In genomic region chr17:30075896-30076295, GRCm38 (mm10) we compare ENCODE assay signal across 22 mouse cellular contexts.
DNase-seq lines count a peak whose midpoint lies in the region; ATAC-seq and TF ChIP-seq lines count a peak whose summit lies in the region.
"Had no signal": no experiment of that assay in that cellular context is flagged by ENCODE, and none has a peak within 500 bp of the region (broad histone marks: within the 10 kb centered on the region; RNA-seq: fewer than 3 reads in every experiment).

No protein-coding gene starts in this region.

- no peak for TF ChIP-seq CTCF in lung, postnatal 0 days (IDR thresholded peaks at IDR 0.05)

- H3K27ac ChIP-seq in heart, embryonic 13.5 days (replicated peaks): no peak overlapping the region
- H3K27ac ChIP-seq in heart, embryonic 12.5 days (ENCODE audit: poor library complexity, severe bottlenecking): no peak overlapping the region
- no peak overlapping the region for H3K27ac ChIP-seq in lung, postnatal 0 days (ENCODE audit: low read length)
- H3K27ac ChIP-seq in neural tube, embryonic 15.5 days (replicated peaks): peak overlapping the region; percentile 45; the same call in 1 of the 2 replicates
- H3K27ac ChIP-seq: embryonic facial prominence, embryonic 13.5 days; gastrocnemius, adult 2 months; heart, embryonic 10.5 days; hindbrain, embryonic 10.5 days; intestine, embryonic 15.5 days had no signal

- H3K4me1 ChIP-seq in heart, embryonic 13.5 days: peaks cover 63% of the 10 kb centered on the region
- peaks cover 54% of the 10 kb centered on the region for H3K4me1 ChIP-seq in heart, embryonic 12.5 days (replicated peaks)
- 0 out of 2 replicates have a peak, but pooled peaks cover 3% of the 10 kb centered on the region for H3K4me1 ChIP-seq in lung, postnatal 0 days (ENCODE audit: insufficient read depth, low read depth, low read length)
- H3K4me1 ChIP-seq in neural tube, embryonic 15.5 days: peaks cover 25% of the 10 kb centered on the region
- H3K4me1 ChIP-seq: hindbrain, embryonic 10.5 days had no signal

- ATAC-seq in heart, embryonic 13.5 days (ENCODE audit: extremely low read depth, insufficient number of reproducible peaks, low FRiP score, low TSS enrichment): no peak
- no peak for ATAC-seq in heart, embryonic 12.5 days (ENCODE audit: insufficient number of reproducible peaks, low FRiP score)
- no peak for ATAC-seq in lung, postnatal 0 days
- no peak for ATAC-seq in neural tube, embryonic 15.5 days (ENCODE audit: low FRiP score)
- ATAC-seq: CD4-positive, CD25-positive, alpha-beta regulatory T cell, adult 4 months; forebrain, postnatal 0 days; intestine, embryonic 15.5 days had no signal

- DNase-seq in lung, postnatal 0 days (ENCODE audit: low spot score): peak; percentile 19
- no peak for DNase-seq in lung, postnatal 14 days
- DNase-seq in neural tube, embryonic 10.5 days (ENCODE audit: extremely low spot score, low spot score): no peak
- peak; percentile 8 for DNase-seq in forelimb bud, embryonic 11.5 days (ENCODE audit: low read depth, low spot score)
- DNase-seq in B cell, adult 2 months: no peak
- DNase-seq: adrenal gland, adult 8-10 months; adrenal gland, postnatal 36 days; cerebellum, adult 11 months; cerebellum, adult 8-10 months; cerebellum, postnatal 14 days; forebrain, postnatal 0 days; gastrocnemius, adult 2 months; gastrocnemius, postnatal 25 days had no signal

- peaks cover 6% of the 10 kb centered on the region; the same call in 1 of the 2 replicates for H3K36me3 ChIP-seq in heart, embryonic 13.5 days
- H3K36me3 ChIP-seq in heart, embryonic 12.5 days: no peaks in the 10 kb centered on the region
- H3K36me3 ChIP-seq in lung, postnatal 0 days (ENCODE audit: insufficient read depth, low read length): no peaks in the 10 kb centered on the region
- H3K36me3 ChIP-seq in neural tube, embryonic 15.5 days: no peaks in the 10 kb centered on the region
- H3K36me3 ChIP-seq: heart, embryonic 10.5 days; intestine, embryonic 15.5 days had no signal

- H3K4me3 ChIP-seq in heart, embryonic 13.5 days: no peak overlapping the region
- no peak overlapping the region for H3K4me3 ChIP-seq in heart, embryonic 12.5 days
- H3K4me3 ChIP-seq in lung, postnatal 0 days (ENCODE audit: low read depth, low read length): no peak overlapping the region
- H3K4me3 ChIP-seq in neural tube, embryonic 15.5 days (replicated peaks): no peak overlapping the region
- H3K4me3 ChIP-seq: embryonic facial prominence, embryonic 13.5 days; gastrocnemius, adult 2 months; heart, embryonic 10.5 days; hindbrain, embryonic 10.5 days; intestine, embryonic 15.5 days had no signal

- TF ChIP-seq EP300 in lung, postnatal 0 days (IDR thresholded peaks at IDR 0.05): no peak

- H3K27me3 ChIP-seq in heart, embryonic 13.5 days (replicated peaks): no peaks in the 10 kb centered on the region
- no peaks in the 10 kb centered on the region for H3K27me3 ChIP-seq in heart, embryonic 12.5 days (replicated peaks)
- no peaks in the 10 kb centered on the region for H3K27me3 ChIP-seq in lung, postnatal 0 days (replicated peaks; ENCODE audit: insufficient read depth, low read length)
- H3K27me3 ChIP-seq in neural tube, embryonic 15.5 days (replicated peaks): no peaks in the 10 kb centered on the region
- H3K27me3 ChIP-seq: embryonic facial prominence, embryonic 13.5 days; intestine, embryonic 15.5 days had no signal

- 58% methylated on average over 5 of the region's 5 CpGs for WGBS in heart, embryonic 13.5 days
- WGBS in heart, embryonic 12.5 days: 64% methylated on average over 5 of the region's 5 CpGs
- 45% methylated on average over 5 of the region's 5 CpGs for WGBS in lung, postnatal 0 days
- 57% methylated on average over 5 of the region's 5 CpGs for WGBS in neural tube, embryonic 15.5 days

- H3K9ac ChIP-seq in heart, embryonic 13.5 days: 0 out of 2 replicates have a peak overlapping the region, but pooled peaks have one; percentile 33
- H3K9ac ChIP-seq in heart, embryonic 12.5 days: no peak overlapping the region
- H3K9ac ChIP-seq in lung, postnatal 0 days (replicated peaks; ENCODE audit: low read depth): no peak overlapping the region
- no peak overlapping the region for H3K9ac ChIP-seq in neural tube, embryonic 15.5 days (replicated peaks)
- H3K9ac ChIP-seq: embryonic facial prominence, embryonic 13.5 days; forebrain, postnatal 0 days; intestine, embryonic 15.5 days had no signal

- no peak overlapping the region for H3K4me2 ChIP-seq in heart, embryonic 13.5 days
- no peak overlapping the region for H3K4me2 ChIP-seq in heart, embryonic 12.5 days
- no peak overlapping the region for H3K4me2 ChIP-seq in lung, postnatal 0 days (replicated peaks; ENCODE audit: low read depth, low read length)
- H3K4me2 ChIP-seq in neural tube, embryonic 15.5 days: no peak overlapping the region
- H3K4me2 ChIP-seq: embryonic facial prominence, embryonic 13.5 days; intestine, embryonic 15.5 days had no signal

- no peaks in the 10 kb centered on the region for H3K9me3 ChIP-seq in heart, embryonic 13.5 days
- no peaks in the 10 kb centered on the region for H3K9me3 ChIP-seq in heart, embryonic 12.5 days (replicated peaks)
- no peaks in the 10 kb centered on the region for H3K9me3 ChIP-seq in lung, postnatal 0 days (ENCODE audit: low read length)
- H3K9me3 ChIP-seq in neural tube, embryonic 15.5 days (replicated peaks): no peaks in the 10 kb centered on the region
- H3K9me3 ChIP-seq: embryonic facial prominence, embryonic 13.5 days; G1E; heart, embryonic 10.5 days; hindbrain, embryonic 10.5 days; intestine, embryonic 15.5 days had no signal

Comparison
In these comparisons a context has a peak if more than half of its experiments do, and no peak if none do; other contexts are left out.
1. DNase-seq: peak in lung, postnatal 0 days (single experiment) and forelimb bud, embryonic 11.5 days (single experiment); none in lung, postnatal 14 days (single experiment), neural tube, embryonic 10.5 days (single experiment) and B cell, adult 2 months (0 of 2).